In the genomic region with DNA sequence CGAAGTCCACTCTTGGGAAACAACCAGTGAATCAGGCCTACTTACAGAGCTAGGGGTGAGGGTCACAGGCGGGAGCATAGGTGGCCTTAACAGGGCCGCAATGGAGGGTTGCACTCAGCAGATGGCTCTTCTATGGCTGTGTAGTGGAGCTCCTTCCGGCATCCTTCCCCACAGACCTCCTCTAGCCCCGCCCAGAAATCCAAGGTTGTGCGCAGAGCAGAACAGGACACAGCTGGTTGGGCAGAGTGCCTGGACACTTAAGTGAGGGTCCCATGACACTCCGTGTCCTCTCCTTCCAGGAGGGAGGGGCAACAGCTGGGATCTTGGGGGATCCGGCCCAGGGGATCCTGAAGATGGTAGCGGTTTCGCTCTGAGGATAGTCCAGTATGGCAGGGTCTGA, we compare ENCODE assay signal across 11 mouse cellular contexts. TPM values are rescaled to one million over a fixed set of nuclear protein-coding genes. Genes with fewer than 3 reads are reported as not detected.
DNase-seq lines count a peak whose midpoint lies in the region; ATAC-seq and TF ChIP-seq lines count a peak whose summit lies in the region.
"Had no signal": no experiment of that assay in that cellular context is flagged by ENCODE, and none has a peak within 500 bp of the region (broad histone marks: within the 10 kb centered on the region; RNA-seq: fewer than 3 reads in every experiment).

Gene Fbxl2 (minus strand): TSS at position 164 of the 400 bp plus-strand sequence.

- no peak within 1 kb of the TSS for H3K4me3 ChIP-seq in cortical plate, adult 2 months (ENCODE audit: insufficient read depth, low read length)
- no peak within 1 kb of the TSS for H3K4me3 ChIP-seq in intestine, embryonic 15.5 days (replicated peaks)
- no peak within 1 kb of the TSS for H3K4me3 ChIP-seq in neural tube, embryonic 15.5 days (replicated peaks)
- H3K4me3 ChIP-seq: megakaryocyte, embryonic 14.5 days had no signal

- H3K4me2 ChIP-seq in intestine, embryonic 15.5 days (replicated peaks), result no peak within 1 kb of the TSS
- no peak within 1 kb of the TSS for H3K4me2 ChIP-seq in neural tube, embryonic 15.5 days

- 72% methylated on average over 10 of the region's 10 CpGs for WGBS in intestine, embryonic 15.5 days
- WGBS in neural tube, embryonic 15.5 days, result 89% methylated on average over 10 of the region's 10 CpGs

- no peak within 1 kb of the TSS for H3K27ac ChIP-seq in cortical plate, adult 2 months (ENCODE audit: insufficient read depth, low read length)
- H3K27ac ChIP-seq in intestine, embryonic 15.5 days, result no peak within 1 kb of the TSS
- no peak within 1 kb of the TSS for H3K27ac ChIP-seq in neural tube, embryonic 15.5 days (replicated peaks)

- H3K4me1 ChIP-seq in cortical plate, adult 2 months (ENCODE audit: control insufficient read depth, insufficient read depth, low read length), result no peaks in the 10 kb centered on the region
- H3K4me1 ChIP-seq in intestine, embryonic 15.5 days (replicated peaks), result no peaks in the 10 kb centered on the region
- H3K4me1 ChIP-seq in neural tube, embryonic 15.5 days, result peaks cover 9% of the 10 kb centered on the region
- H3K4me1 ChIP-seq: megakaryocyte, embryonic 14.5 days had no signal

- DNase-seq in left cerebral cortex, adult 18-20 months (ENCODE audit: low spot score in 2 of 2), result no peak
- no peak for DNase-seq in left cerebral cortex, adult 11 months (ENCODE audit: low spot score)
- DNase-seq in thymus, postnatal 0 days (ENCODE audit: low spot score), result no peak
- DNase-seq in urinary bladder, postnatal 4 days (ENCODE audit: low spot score in 2 of 2), result no peak
- DNase-seq: cerebellum, adult 9-11 months; kidney, postnatal 36 days; right cerebral cortex, postnatal 14 days had no signal

- no peak for TF ChIP-seq CTCF in cortical plate, adult 2 months (IDR thresholded peaks at IDR 0.05; ENCODE audit: extremely low read depth, insufficient read depth, low read length)

- H3K9ac ChIP-seq in intestine, embryonic 15.5 days, result no peak within 1 kb of the TSS
- H3K9ac ChIP-seq in neural tube, embryonic 15.5 days (replicated peaks), result no peak within 1 kb of the TSS

- no peaks in the 10 kb centered on the region for H3K27me3 ChIP-seq in intestine, embryonic 15.5 days (replicated peaks)
- no peaks in the 10 kb centered on the region for H3K27me3 ChIP-seq in neural tube, embryonic 15.5 days (replicated peaks)

- ATAC-seq in intestine, embryonic 15.5 days, result peak; percentile 62
- no peak for ATAC-seq in neural tube, embryonic 15.5 days (ENCODE audit: low FRiP score)

- no peaks in the 10 kb centered on the region for H3K36me3 ChIP-seq in intestine, embryonic 15.5 days
- H3K36me3 ChIP-seq in neural tube, embryonic 15.5 days, result no peaks in the 10 kb centered on the region

- H3K9me3 ChIP-seq in intestine, embryonic 15.5 days, result no peaks in the 10 kb centered on the region
- H3K9me3 ChIP-seq in neural tube, embryonic 15.5 days (replicated peaks), result no peaks in the 10 kb centered on the region

- TF ChIP-seq POLR2A in cortical plate, adult 2 months (IDR thresholded peaks at IDR 0.05; ENCODE audit: extremely low read depth, insufficient read depth, low read length), result no peak

RNA-seq across cellular contexts. Expression of gene Fbxl2, which starts in this region (rescaled TPM):
- 10 to 100 TPM; 55.3 to 57.6 TPM for total RNA-seq in left cerebral cortex, adult 18-20 months (2021)
- 64.4 and 68.9 TPM in 2 replicates for polyA plus RNA-seq in cortical plate, adult 2 months (2012; rRNA removed)
- 2.7 and 3.2 TPM in 2 replicates for polyA plus RNA-seq in intestine, embryonic 15.5 days (2015; fragmentation: Nextera tagmentation; extraction: Ambion mirVana)
- polyA plus RNA-seq in neural tube, embryonic 15.5 days (2015; fragmentation: Nextera tagmentation; extraction: Ambion mirVana), result 21.2 and 28.4 TPM in 2 replicates
- polyA plus RNA-seq in thymus, postnatal 0 days (2015; fragmentation: Nextera tagmentation; extraction: Ambion mirVana), result 1.6 and 2.1 TPM in 2 replicates
